7 mouse cellular contexts compared by ENCODE assay signal in genomic region chr19:3851502-3851962, GRCm38 (mm10). TPM values are rescaled to one million over a fixed set of nuclear protein-coding genes. Genes with fewer than 3 reads are reported as not detected.
DNase-seq lines count a peak whose midpoint lies in the region; ATAC-seq lines count a peak whose summit lies in the region.

Gene Chka, plus strand, starts transcription at chr19:3851773.

- peaks cover 28% of the 10 kb centered on the region for H3K4me1 ChIP-seq in intestine, embryonic 15.5 days (replicated peaks)
- peaks cover 47% of the 10 kb centered on the region for H3K4me1 ChIP-seq in midbrain, embryonic 10.5 days

- H3K4me2 ChIP-seq in intestine, embryonic 15.5 days (replicated peaks) = peak within 1 kb of the TSS; percentile 77

- DNase-seq in adrenal gland, adult 18-20 months (ENCODE audit: low spot score in 2 of 2) = peak; percentile 98
- DNase-seq in embryo, embryonic 11 days = peak; percentile 99
- DNase-seq in gastrocnemius, postnatal 36 days = peak; percentile 90 to 93
- peak; percentile 99 to 100 for DNase-seq in left cerebral cortex, postnatal 25 days (ENCODE audit: low spot score in 2 of 2)
- peak; percentile 99 for DNase-seq in midbrain, embryonic 10.5 days (ENCODE audit: low spot score)
- DNase-seq in right cerebral cortex, postnatal 4 days = peak; percentile 98

- H3K9ac ChIP-seq in intestine, embryonic 15.5 days = peak within 1 kb of the TSS; percentile 94

- peak within 1 kb of the TSS; percentile 95 for H3K4me3 ChIP-seq in intestine, embryonic 15.5 days (replicated peaks)
- peak within 1 kb of the TSS; percentile 90 for H3K4me3 ChIP-seq in midbrain, embryonic 10.5 days

- H3K36me3 ChIP-seq in intestine, embryonic 15.5 days = no peaks in the 10 kb centered on the region
- peaks cover 10% of the 10 kb centered on the region for H3K36me3 ChIP-seq in midbrain, embryonic 10.5 days

- peak; percentile 93 for ATAC-seq in intestine, embryonic 15.5 days

- H3K9me3 ChIP-seq in intestine, embryonic 15.5 days = no peaks in the 10 kb centered on the region
- no peaks in the 10 kb centered on the region for H3K9me3 ChIP-seq in midbrain, embryonic 10.5 days (replicated peaks)

- intact Hi-C loops in gastrocnemius, postnatal 36 days (cut with DNase I) = no loop called here
- intact Hi-C loops in left cerebral cortex, postnatal 25 days (cut with DNase I) = loop anchor here (1.0 kb wide), 2 partner anchors 61 to 84 kb away; partner anchors contain the start of genes Kmt5b and Ndufs8

- H3K27me3 ChIP-seq in intestine, embryonic 15.5 days (replicated peaks) = no peaks in the 10 kb centered on the region
- H3K27me3 ChIP-seq in midbrain, embryonic 10.5 days (ENCODE audit: low read depth, poor library complexity, severe bottlenecking) = no peaks in the 10 kb centered on the region

- under 1% methylated on average over 53 of the region's 54 CpGs for WGBS in intestine, embryonic 15.5 days
- WGBS in midbrain, embryonic 10.5 days = under 1% methylated on average over 54 of the region's 54 CpGs

- H3K27ac ChIP-seq in intestine, embryonic 15.5 days = peak within 1 kb of the TSS; percentile 99
- H3K27ac ChIP-seq in midbrain, embryonic 10.5 days (replicated peaks) = peak within 1 kb of the TSS; percentile 97

RNA-seq across cellular contexts. Expression of gene Chka, which starts in this region (rescaled TPM):
- 100 to 1,000 TPM in 1 of 2 experiments, 10 to 100 TPM in 1; 82.1 to 271 TPM for total RNA-seq in adrenal gland, adult 18-20 months (2021)
- total RNA-seq in gastrocnemius, postnatal 36 days (2021) = 1 to 10 TPM; 1.4 to 2.4 TPM
- polyA plus RNA-seq in intestine, embryonic 15.5 days (2015; fragmentation: Nextera tagmentation; extraction: Ambion mirVana) = 63.3 and 68.5 TPM in 2 replicates
- 10 to 100 TPM; 82.8 to 93.7 TPM for total RNA-seq in left cerebral cortex, postnatal 25 days (2021)
- polyA plus RNA-seq in midbrain, embryonic 10.5 days (2016; fragmentation: Nextera tagmentation; extraction: Ambion mirVana) = 58.6 and 59.1 TPM in 2 replicates

Comparison
In these comparisons a context has a peak if more than half of its experiments do, and no peak if none do; other contexts are left out.
1. Peak in every context shown above with its lines: DNase-seq, ATAC-seq, H3K4me3 ChIP-seq and H3K27ac ChIP-seq.
2. RNA of gene Chka (total RNA-seq): 82.1 to 271 TPM in adrenal gland, adult 18-20 months and 82.8 to 93.7 TPM in left cerebral cortex, postnatal 25 days; 1.4 to 2.4 TPM in gastrocnemius, postnatal 36 days; every median in the first group is over 10 times any median in the second.